Mouse (Mus musculus) right cerebral cortex, adult 18-20 months (tissue): ENCODE measurements at regions not wholly inside any gene's neighbourhood (a gene's known extent, or its start where the extent isn't known, plus 50 kb on each side); places are given as distances from the start of the nearest gene placed in this dataset.

ENCODE experiments used
- DNase-seq: peaks from one replicate; pipeline ENCODE4 v3.0.0; 2022; ENCODE audit warnings: mixed read lengths

GRCm38 (mm10) chr11:84701319-84702175 is 117.8 kb downstream of the Mrm1 start:
- DNase-seq: no peak

GRCm38 (mm10) chr11:84697521-84697920 is 121.8 kb downstream of the Mrm1 start:
- peak; percentile 91 for DNase-seq

- no peak for DNase-seq
Measured at GRCm38 (mm10) chr11:84692638-84693037, 126.7 kb downstream of the Mrm1 start.

GRCm38 (mm10) chr11:84691410-84692148 is 127.7 kb downstream of the Mrm1 start:
- DNase-seq: no peak

- DNase-seq: no peak
Measured at GRCm38 (mm10) chr11:84686473-84686872, 132.8 kb downstream of the Mrm1 start.

- DNase-seq: no peak
Measured at GRCm38 (mm10) chr11:84684325-84684724, 135.0 kb downstream of the Mrm1 start.

GRCm38 (mm10) chr11:84682931-84683330 is 136.4 kb downstream of the Mrm1 start:
- DNase-seq: no peak

GRCm38 (mm10) chr11:84676377-84677078 is 142.8 kb downstream of the Mrm1 start:
- DNase-seq: no peak

- no peak for DNase-seq
Measured at GRCm38 (mm10) chr11:84672841-84673473, 146.4 kb downstream of the Mrm1 start.

- DNase-seq: no peak
Measured at GRCm38 (mm10) chr11:84671585-84671984, 146.2 kb upstream of the Lhx1 start.

- DNase-seq: no peak
Measured at GRCm38 (mm10) chr11:84667711-84668110, 142.4 kb upstream of the Lhx1 start.

GRCm38 (mm10) chr11:84664258-84664657 is 138.9 kb upstream of the Lhx1 start:
- no peak for DNase-seq

GRCm38 (mm10) chr11:84661981-84662380 is 136.6 kb upstream of the Lhx1 start:
- no peak for DNase-seq

- DNase-seq: no peak
Measured at GRCm38 (mm10) chr11:84660877-84661276, 135.5 kb upstream of the Lhx1 start.

GRCm38 (mm10) chr11:84659370-84659937 is 134.1 kb upstream of the Lhx1 start:
- no peak for DNase-seq

- no peak for DNase-seq
Measured at GRCm38 (mm10) chr11:84653481-84653880, 128.1 kb upstream of the Lhx1 start.

GRCm38 (mm10) chr11:84648899-84649298 is 123.6 kb upstream of the Lhx1 start:
- peak; percentile 8 for DNase-seq

GRCm38 (mm10) chr11:84647104-84647503 is 121.8 kb upstream of the Lhx1 start:
- DNase-seq: no peak

- DNase-seq: no peak
Measured at GRCm38 (mm10) chr11:84643107-84643372, 117.7 kb upstream of the Lhx1 start.

- peak; percentile 7 for DNase-seq
Measured at GRCm38 (mm10) chr11:84642300-84643106, 117.2 kb upstream of the Lhx1 start.

GRCm38 (mm10) chr11:84641601-84642000 is 116.3 kb upstream of the Lhx1 start:
- no peak for DNase-seq

- DNase-seq: no peak
Measured at GRCm38 (mm10) chr11:84638353-84638752, 113.0 kb upstream of the Lhx1 start.
